Mouse (Mus musculus) heart, postnatal 25 days (tissue): Measurements from ENCODE around the gene Olfr970. TPM values are rescaled to one million over a fixed set of nuclear protein-coding genes. Genes with fewer than 3 reads are reported as not detected.
"Not testable (repeated sequence)": the region's sequence is repeated elsewhere in the genome, so short reads cannot be mapped to it uniquely, and the experiment has no call there.

Experiments
- DNase-seq: peaks from one replicate; pipeline ENCODE4 v3.0.0; 2022; ENCODE audit warnings: low spot score
- intact Hi-C: fragments of 180-260 bp; cut with DNase I; formaldehyde crosslinking; loops from one replicate; pipeline ENCODE4 v1.15.1; 2025
- total RNA-seq, 2 experiments: library from RNA; stranded (reverse); gene quantifications; 2 replicates each; pipeline ENCODE4 v1.2.3; 2021

Olfr970 gene
- total RNA-seq = not detected

GRCm38 (mm10) chr9:39808560-39808959, at the start of gene Olfr970:
Gene Olfr970, plus strand, starts transcription at chr9:39808860.
- DNase-seq = no peak
- intact Hi-C loops = no loop called here

GRCm38 (mm10) chr9:39783153-39783552, 25.5 kb upstream of the Olfr970 start, which contains the start of gene Olfr968:
Gene Olfr968, minus strand, starts transcription at chr9:39783253.
- intact Hi-C loops = no loop called here
- no peak for DNase-seq

- intact Hi-C loops = no loop called here
- DNase-seq = no peak
These were observed 18.1 kb upstream of the Olfr970 start, which contains the start of gene Olfr969 for GRCm38 (mm10) chr9:39790558-39790957. Gene Olfr969, plus strand, starts transcription at chr9:39790945.

DNA sequence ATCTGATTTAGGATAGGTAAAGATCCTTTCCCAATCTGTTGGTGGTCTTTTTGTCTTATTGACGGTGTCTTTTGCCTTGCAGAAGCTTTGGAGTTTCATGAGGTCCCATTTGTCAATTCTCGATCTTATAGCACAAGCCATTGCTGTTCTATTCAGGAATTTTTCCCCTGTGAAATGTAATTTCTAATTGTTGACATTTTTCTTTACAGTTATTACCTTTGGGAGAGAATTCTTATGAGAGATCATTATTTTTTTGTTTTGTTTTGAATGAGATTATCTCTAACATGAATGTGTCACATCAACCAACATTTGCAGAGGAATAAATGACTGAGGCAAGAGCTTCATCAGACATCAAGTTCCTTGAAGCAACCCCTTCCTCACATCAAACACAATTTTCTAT, 27.9 kb downstream of the Olfr970 start, which contains the start of gene Olfr971:
Olfr971 (plus strand) TSS at position 301 of the 400 bp plus-strand sequence.
- DNase-seq, intact Hi-C loops: not testable (repeated sequence)

DNA sequence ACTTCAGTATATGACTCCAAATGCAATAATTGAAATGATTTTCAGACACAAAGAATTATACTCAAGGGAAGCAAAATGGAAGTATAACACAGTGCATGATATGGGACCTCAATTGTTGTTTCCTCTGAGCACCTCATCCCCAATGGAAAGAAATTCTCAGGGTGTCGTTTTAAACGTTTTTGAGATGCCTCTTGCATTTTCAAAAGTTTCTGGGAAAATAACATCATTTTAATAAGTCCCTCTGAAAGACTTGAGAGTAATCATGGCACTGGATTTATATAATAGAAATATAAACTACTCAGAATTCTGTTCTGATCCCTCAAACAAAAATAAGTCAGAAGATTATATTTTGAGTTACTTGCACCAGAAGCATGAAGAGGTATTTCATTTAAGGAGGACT, 57.5 kb downstream of the Olfr970 start, which contains the start of gene Olfr972:
Olfr972 (plus strand) TSS at position 301 of the 400 bp plus-strand sequence.
- intact Hi-C loops = no loop called here
- no peak for DNase-seq

Other genes with a start within 250 kb of the Olfr970 start
- gene Olfr959, start 233.3 kb upstream of the Olfr970 start, total RNA-seq = not detected
- under 1 TPM; 0.36 to 0.78 TPM for gene AW551984, start 204.5 kb upstream of the Olfr970 start, total RNA-seq
- not detected for gene Olfr148, start 198.2 kb upstream of the Olfr970 start, total RNA-seq
- gene Olfr960, start 187.5 kb upstream of the Olfr970 start, total RNA-seq = not detected
- not detected for gene Olfr961, start 163.8 kb upstream of the Olfr970 start, total RNA-seq
- not detected for gene Olfr963, start 141.7 kb upstream of the Olfr970 start, total RNA-seq
- not detected for gene Olfr149, start 101.7 kb upstream of the Olfr970 start, total RNA-seq
- not detected for gene Olfr965, start 97.5 kb upstream of the Olfr970 start, total RNA-seq
- not detected for gene Olfr150, start 77.9 kb upstream of the Olfr970 start, total RNA-seq
- gene Olfr967, start 62.6 kb upstream of the Olfr970 start, total RNA-seq = not detected
- gene Olfr968, start 25.6 kb upstream of the Olfr970 start, total RNA-seq = not detected
- not detected for gene Olfr969, start 17.9 kb upstream of the Olfr970 start, total RNA-seq
- gene Olfr971, start 28.0 kb downstream of the Olfr970 start, total RNA-seq = not detected
- not detected for gene Olfr972, start 57.6 kb downstream of the Olfr970 start, total RNA-seq
- not detected for gene Olfr229, start 98.5 kb downstream of the Olfr970 start, total RNA-seq
- gene Olfr974, start 128.6 kb downstream of the Olfr970 start, total RNA-seq = not detected
- gene Olfr975, start 143.2 kb downstream of the Olfr970 start, total RNA-seq = not detected
- not detected for gene Olfr976, start 152.3 kb downstream of the Olfr970 start, total RNA-seq
- not detected for gene Olfr978, start 183.3 kb downstream of the Olfr970 start, total RNA-seq
- gene Olfr979, start 194.6 kb downstream of the Olfr970 start, total RNA-seq = not detected
- not detected for gene Olfr980, start 200.7 kb downstream of the Olfr970 start, total RNA-seq
- not detected for gene Olfr981, start 212.6 kb downstream of the Olfr970 start, total RNA-seq